Mouse (Mus musculus) c-Kit-positive CD71-positive TER-119-positive erythroid progenitor cells, embryonic 14.5 days (primary cell): Measurements from ENCODE around the gene Gm4756.
"Not testable (repeated sequence)": the region's sequence is repeated elsewhere in the genome, so short reads cannot be mapped to it uniquely, and the experiment has no call there.

Experiments used
- DNase-seq: peaks from one replicate; pipeline ENCODE4 v3.0.0-alpha.2; 2013; ENCODE audit warnings: low spot score

Gene Gm4756

GRCm38 (mm10) chr12:72649611-72650330 is at the start of gene Gm4756:
Gene Gm4756, minus strand, starts transcription at chr12:72649661.
- DNase-seq: no peak

GRCm38 (mm10) chr12:72694901-72695463 is 45.5 kb upstream of the Gm4756 start:
- no peak for DNase-seq

GRCm38 (mm10) chr12:72694438-72694837 is 45.0 kb upstream of the Gm4756 start:
- DNase-seq: no peak

GRCm38 (mm10) chr12:72693895-72694294 is 44.4 kb upstream of the Gm4756 start:
- peak; percentile 17 for DNase-seq

- not testable (repeated sequence) for DNase-seq
These were observed 38.8 kb upstream of the Gm4756 start for GRCm38 (mm10) chr12:72688281-72688680.

- DNase-seq: not testable (repeated sequence)
These were observed 38.3 kb upstream of the Gm4756 start for GRCm38 (mm10) chr12:72687741-72688140.

GRCm38 (mm10) chr12:72686566-72686965 is 37.1 kb upstream of the Gm4756 start:
- not testable (repeated sequence) for DNase-seq

- no peak for DNase-seq
These were observed 34.2 kb upstream of the Gm4756 start for GRCm38 (mm10) chr12:72683612-72684011.

GRCm38 (mm10) chr12:72682511-72683282 is 33.2 kb upstream of the Gm4756 start:
- peak; percentile 25 for DNase-seq

GRCm38 (mm10) chr12:72681919-72682318 is 32.5 kb upstream of the Gm4756 start:
- DNase-seq: no peak

GRCm38 (mm10) chr12:72679635-72680034 is 30.2 kb upstream of the Gm4756 start:
- DNase-seq: no peak

- DNase-seq: no peak
These were observed 25.4 kb upstream of the Gm4756 start for GRCm38 (mm10) chr12:72674820-72675219.

GRCm38 (mm10) chr12:72674079-72674797 is 24.8 kb upstream of the Gm4756 start:
- DNase-seq: no peak

GRCm38 (mm10) chr12:72671516-72672135 is 22.2 kb upstream of the Gm4756 start:
- DNase-seq: no peak

- no peak for DNase-seq
These were observed 21.5 kb upstream of the Gm4756 start for GRCm38 (mm10) chr12:72670921-72671320.

- no peak for DNase-seq
These were observed 18.5 kb upstream of the Gm4756 start for GRCm38 (mm10) chr12:72667868-72668469.

GRCm38 (mm10) chr12:72666015-72666414 is 16.6 kb upstream of the Gm4756 start:
- no peak for DNase-seq

GRCm38 (mm10) chr12:72664735-72665337 is 15.4 kb upstream of the Gm4756 start, which contains the start of gene Dhrs7:
Gene Dhrs7, minus strand, starts transcription at chr12:72664909.
- peak; percentile 50 for DNase-seq

- no peak for DNase-seq
These were observed 14.7 kb upstream of the Gm4756 start for GRCm38 (mm10) chr12:72664020-72664734.

GRCm38 (mm10) chr12:72655775-72656174 is 6.3 kb upstream of the Gm4756 start:
- no peak for DNase-seq
